Mouse (Mus musculus) small intestine, adult 2 months (tissue): ENCODE data around the gene Vmn2r120.

Experiments used
- CTCF ChIP-seq: fragments of 200-500 bp; IDR thresholded peaks from 2 replicates; pipeline ENCODE4 v1.5.1; 2012; ENCODE audit warnings: low read depth, mild to moderate bottlenecking, control low read depth, inconsistent platforms, low read length, moderate library complexity, mixed read lengths; ENCODE audit not compliant: insufficient replicate concordance, insufficient read length; ENCODE audit errors: extremely low read depth
- POLR2A ChIP-seq: fragments of 200-500 bp; IDR thresholded peaks from 2 replicates; pipeline ENCODE4 v1.6.1; 2012; ENCODE audit warnings: low read depth, mild to moderate bottlenecking, control low read depth, inconsistent platforms, low read length, moderate library complexity

DNA sequence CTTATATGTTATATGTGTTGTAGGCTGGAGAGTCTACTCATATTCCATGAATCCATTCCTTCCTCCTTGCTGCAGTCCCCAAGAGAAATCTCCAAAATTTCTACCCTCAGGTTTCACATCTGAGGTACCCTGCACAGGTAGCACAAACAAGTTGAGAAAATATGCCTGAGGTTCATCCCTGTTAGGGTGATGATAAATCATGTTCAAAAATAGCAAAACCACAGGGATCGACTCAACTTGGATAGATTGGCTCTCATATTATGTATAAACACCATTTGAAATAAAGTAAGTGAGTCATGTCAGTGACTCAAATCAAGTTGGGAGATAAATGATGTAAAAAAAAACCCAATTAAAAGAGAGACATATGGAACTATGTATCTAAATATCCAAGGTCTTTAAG, at the start of gene Vmn2r120:
- TF ChIP-seq CTCF, result no peak
- no peak for TF ChIP-seq POLR2A
